Mouse (Mus musculus) hematopoietic stem cell, adult 5-6 weeks (primary cell): ENCODE measurements around the gene Galnt17. TPM values are rescaled to one million over a fixed set of nuclear protein-coding genes. Genes with fewer than 3 reads are reported as not detected.

Source experiments
- ATAC-seq, 2 experiments: fragments of 125-278 bp in 1 of 2; replicated peaks in 1 of 2; 2 replicates each; pipeline ENCODE4 v1.8.0; 2016 to 2017; ENCODE audit warnings: inconsistent platforms in 2 of 2, mild to moderate bottlenecking in 2 of 2, moderate number of reproducible peaks in 2 of 2, low read depth in 1 of 2, moderate TSS enrichment in 1 of 2; ENCODE audit not compliant: low FRiP score in 2 of 2, poor library complexity in 2 of 2, severe bottlenecking in 2 of 2, insufficient read depth in 1 of 2, low TSS enrichment in 1 of 2
- total RNA-seq: library from RNA; stranded (forward); fragments of 172-1452, 232-1000 nt; gene quantifications from 2 replicates; pipeline ENCODE4 v1.2.3, GENCODE M21; 2017

The Galnt17 gene
- total RNA-seq, 1 experiment from 2014 or later, result not detected

DNA sequence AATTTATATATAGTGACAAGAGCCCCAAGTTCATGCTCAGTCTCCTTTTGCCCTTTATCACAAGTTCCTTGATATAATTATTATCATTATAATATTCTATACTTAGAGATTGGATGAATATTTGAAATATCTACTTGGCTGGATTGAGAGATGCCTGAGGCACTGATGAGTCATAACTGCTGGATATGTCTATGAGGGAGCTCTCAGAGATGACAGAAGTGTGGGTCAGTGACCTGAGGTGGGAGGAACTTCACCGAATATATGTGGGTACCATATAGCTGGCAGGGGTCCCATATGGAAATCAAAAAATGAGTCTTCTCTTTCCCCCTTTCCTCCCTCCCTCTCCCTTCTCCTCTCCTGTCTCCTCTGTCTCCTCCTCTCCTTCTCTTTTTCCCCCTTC is 127.5 kb downstream of the Galnt17 start:
- no peak for ATAC-seq

- ATAC-seq, result no peak
Observed at GRCm38 (mm10) chr5:131177851-131178250, 130.4 kb downstream of the Galnt17 start.

DNA sequence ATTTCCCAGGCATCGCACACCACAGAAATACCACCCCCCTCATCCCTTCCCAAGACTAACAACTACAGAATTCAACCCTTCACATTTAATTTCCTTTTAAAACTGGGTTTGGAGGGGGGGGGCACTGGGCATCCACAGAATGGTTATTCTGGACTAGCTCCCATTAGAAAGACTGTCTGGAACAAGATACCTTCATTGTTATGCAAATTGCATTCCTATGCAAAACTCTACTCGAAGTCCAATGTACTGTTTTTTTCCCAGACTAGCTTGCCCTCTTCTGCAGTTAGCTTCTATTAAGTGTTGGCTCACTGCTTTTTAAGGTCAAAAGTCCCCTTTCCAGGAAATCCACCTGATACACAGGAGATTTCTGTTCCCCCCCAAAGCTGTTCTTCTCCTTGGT is 131.1 kb downstream of the Galnt17 start:
- ATAC-seq, result no peak

DNA sequence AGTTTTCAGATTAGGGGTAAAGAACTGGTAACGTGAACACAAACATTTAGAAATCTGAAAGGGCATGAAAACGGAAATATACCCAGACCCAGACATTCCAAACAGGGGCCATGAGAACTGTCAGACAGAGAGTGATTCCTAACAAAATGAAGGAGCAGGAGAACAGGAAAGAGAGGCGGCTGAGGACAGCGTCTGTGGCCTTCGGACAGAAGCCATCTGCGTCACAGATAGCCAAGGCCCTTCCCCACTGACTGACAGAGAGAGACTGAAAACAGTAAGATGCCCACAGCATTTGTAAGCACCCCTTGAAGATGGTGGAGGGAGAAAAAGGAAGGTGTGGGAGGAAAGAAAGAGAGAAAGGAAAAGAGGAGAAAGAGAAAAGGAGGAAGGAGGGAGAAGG is 139.1 kb downstream of the Galnt17 start:
- ATAC-seq, result no peak

DNA sequence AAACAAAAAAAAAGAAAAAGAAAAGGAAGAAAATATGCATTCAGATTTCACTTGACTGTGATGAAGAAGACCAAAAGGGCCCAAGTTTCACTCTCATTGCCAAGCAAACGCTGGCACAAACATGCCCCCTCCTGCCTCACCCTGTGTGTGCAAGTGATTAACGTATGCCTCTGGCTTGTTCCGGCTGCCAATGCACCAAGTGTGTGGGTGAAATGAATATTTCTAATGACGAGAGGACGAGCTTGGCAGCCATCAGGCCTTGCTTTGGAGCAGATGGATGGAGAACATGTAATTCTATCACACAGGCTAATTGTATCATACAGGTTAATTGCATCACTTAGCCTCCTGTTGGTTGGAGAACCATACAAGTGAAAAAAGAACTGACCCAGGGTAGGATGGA is 140.9 kb downstream of the Galnt17 start:
- ATAC-seq, result no peak

DNA sequence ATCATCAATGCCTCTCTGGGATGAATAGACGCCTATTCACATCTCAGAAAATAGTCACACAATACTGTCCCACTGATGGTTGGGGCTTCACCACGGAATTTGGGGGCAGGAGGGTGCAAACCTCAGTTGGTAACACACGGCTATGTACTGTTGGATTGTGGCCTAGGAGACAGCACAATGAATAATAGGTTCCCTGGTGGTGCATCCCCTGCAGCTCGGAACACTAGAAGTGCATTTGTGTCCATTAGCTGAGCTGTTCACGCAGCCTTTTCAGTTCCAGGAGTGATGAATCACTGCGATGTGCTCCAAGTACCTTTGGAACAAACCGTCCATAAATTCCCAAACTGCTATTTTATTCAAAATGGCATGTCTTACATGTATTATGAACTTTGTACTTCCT is 142.6 kb downstream of the Galnt17 start:
- no peak for ATAC-seq

- no peak for ATAC-seq
Observed at GRCm38 (mm10) chr5:131157866-131158265, 150.4 kb downstream of the Galnt17 start.

DNA sequence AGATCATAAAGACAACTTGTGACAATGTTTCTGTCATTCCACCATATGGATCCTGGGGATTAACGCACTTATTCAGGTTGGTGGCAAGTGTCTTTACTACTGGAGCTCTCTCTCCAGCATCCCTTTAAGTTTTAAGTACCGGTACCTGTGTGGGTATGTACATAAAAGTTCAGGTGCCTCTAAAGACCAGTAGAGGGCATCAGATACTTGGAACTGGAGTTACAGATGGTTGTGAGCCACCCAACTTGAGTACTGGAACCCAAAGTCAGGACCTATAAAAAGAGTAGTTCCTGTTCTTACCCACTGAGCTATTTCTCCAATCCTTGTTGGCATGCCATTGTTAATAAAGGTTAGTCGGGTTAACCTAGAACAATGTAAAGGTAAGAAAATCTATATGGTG is 152.0 kb downstream of the Galnt17 start:
- no peak for ATAC-seq

- no peak for ATAC-seq
Observed at GRCm38 (mm10) chr5:131142606-131143005, 165.7 kb downstream of the Galnt17 start.

- ATAC-seq, result no peak
Observed at GRCm38 (mm10) chr5:131134809-131135208, 173.5 kb downstream of the Galnt17 start.

- ATAC-seq, result no peak
Observed at GRCm38 (mm10) chr5:131120296-131120840, 187.9 kb downstream of the Galnt17 start.

DNA sequence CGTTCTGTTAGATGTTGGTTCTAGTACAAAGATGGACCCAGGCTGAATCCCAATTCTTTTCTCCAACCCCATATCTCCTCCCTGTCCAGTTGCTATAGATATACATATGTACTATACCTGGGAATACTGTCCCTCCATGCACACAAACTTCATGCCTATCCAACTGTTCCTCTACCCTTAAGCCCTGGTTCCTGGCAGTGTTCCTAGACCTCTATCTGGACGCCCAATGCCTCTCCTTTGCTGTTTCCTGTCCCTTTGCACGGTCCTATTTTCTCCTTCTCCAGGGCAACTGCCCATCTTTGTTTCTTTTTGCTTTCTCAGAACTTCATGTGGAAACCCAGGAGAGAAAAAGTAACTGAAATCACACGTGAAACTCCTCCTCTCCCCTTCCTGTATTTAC is 188.4 kb downstream of the Galnt17 start:
- ATAC-seq, result no peak

DNA sequence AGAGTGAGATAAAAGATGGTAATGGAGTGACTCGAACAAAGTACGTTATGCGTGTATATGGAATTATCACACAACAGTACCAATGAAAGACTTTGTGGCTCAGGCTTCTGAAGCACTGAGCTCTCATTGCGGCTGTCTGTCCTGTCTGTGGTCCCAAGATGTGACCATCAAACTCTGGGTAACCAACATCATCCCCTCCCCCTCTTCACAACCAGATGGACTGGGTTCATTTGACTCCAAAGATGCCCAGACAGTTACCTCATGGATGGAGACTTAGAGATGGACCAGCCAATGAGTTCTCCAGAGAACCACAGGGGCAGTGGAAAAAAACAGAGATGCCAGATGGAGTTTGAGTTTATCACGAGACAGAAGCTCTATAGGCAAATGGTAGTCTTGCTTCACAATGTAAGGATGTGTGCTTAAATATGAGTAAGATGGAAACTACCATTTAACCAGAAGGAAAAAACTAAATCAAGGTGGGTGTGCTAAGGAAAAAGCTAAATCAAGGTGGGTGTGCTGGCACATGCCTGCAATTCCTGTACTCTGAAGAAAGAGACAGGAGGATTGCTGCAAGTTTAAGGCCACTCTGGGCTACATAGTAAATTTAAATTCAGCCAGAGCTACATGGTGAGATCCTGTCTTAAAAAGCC is 190.8 kb downstream of the Galnt17 start:
- ATAC-seq, result no peak

DNA sequence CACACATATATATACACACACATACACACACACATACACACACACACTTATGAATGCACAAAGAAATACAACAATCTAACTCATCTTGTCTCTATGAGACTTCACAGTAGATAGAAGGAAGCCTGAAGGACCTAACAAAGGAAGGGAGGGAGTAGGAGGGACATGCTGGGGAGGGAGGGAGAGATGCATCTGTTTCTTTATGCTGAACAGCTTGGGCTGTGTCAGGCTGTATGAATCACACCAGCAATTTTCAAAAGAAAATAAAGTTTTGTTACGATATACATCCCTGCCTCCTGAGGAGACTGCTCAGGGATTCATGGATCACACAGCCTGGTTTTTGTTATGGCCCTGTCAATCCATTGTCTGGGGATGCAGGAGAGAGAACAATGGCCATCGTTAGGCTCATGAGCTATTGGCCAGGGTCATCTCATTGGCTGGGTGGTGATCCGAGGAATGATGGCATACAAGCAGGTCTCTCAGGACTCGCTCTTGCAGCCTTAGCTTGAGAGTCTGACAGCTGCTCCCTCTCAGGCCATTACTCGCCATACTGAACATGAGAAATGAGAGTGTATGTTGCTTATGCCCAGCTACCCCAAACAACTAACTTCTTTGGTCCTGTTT is 194.3 kb downstream of the Galnt17 start:
- ATAC-seq, result no peak

GRCm38 (mm10) chr5:131107188-131107587 is 201.1 kb downstream of the Galnt17 start:
- no peak for ATAC-seq

DNA sequence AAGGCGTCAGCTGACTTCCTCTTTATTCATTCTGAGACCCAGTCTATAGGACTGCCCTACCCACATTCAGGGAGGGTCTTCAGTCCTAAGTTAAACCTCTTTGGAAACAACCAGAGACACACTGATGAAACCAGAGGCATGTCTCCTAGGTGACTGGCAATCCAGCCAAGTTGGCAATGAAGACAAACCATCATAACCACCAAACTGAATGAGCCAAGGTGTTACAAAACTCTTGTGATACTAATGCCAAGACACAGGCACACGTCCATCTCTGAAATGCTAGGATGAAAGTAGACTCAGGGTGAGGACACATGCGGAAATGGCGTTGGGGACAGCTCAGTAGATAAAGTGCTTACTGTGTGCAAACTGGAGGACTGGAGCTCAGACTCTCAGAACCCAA is 211.5 kb downstream of the Galnt17 start:
- ATAC-seq, result no peak

GRCm38 (mm10) chr5:131095635-131096034 is 212.7 kb downstream of the Galnt17 start:
- no peak for ATAC-seq

- no peak for ATAC-seq
Observed at GRCm38 (mm10) chr5:131094771-131095170, 213.5 kb downstream of the Galnt17 start.

GRCm38 (mm10) chr5:131094138-131094537 is 214.2 kb downstream of the Galnt17 start:
- ATAC-seq, result no peak
